Mouse (Mus musculus) liver, embryonic 11.5 days (tissue): ENCODE measurements at regions not wholly inside any gene's neighbourhood (a gene's known extent, or its start where the extent isn't known, plus 50 kb on each side); places are given as distances from the start of the nearest gene placed in this dataset.

Experiments
- ATAC-seq: fragments of 200-750 bp; cut with Nextera tagmentation; replicated peaks from 2 replicates; pipeline ENCODE4 v1.8.0; 2017; ENCODE audit warnings: moderate number of reproducible peaks, mild to moderate bottlenecking, moderate TSS enrichment, moderate library complexity; ENCODE audit not compliant: low FRiP score
- DNase-seq: peaks from one replicate; pipeline ENCODE4 v3.0.0-alpha.2; 2017; ENCODE audit warnings: low spot score
- H3K27ac ChIP-seq: fragments of 300-500 bp; sonication (generic); 2 replicates; pipeline ENCODE4 v1.5.1; 2014; ENCODE audit warnings: mild to moderate bottlenecking, low read depth, low read length, control low read depth
- H3K27me3 ChIP-seq: fragments of 300-500 bp; sonication (generic); replicated peaks from 2 replicates; pipeline ENCODE4 v1.6.1; 2014; ENCODE audit warnings: low read length, mixed read lengths; ENCODE audit not compliant: control insufficient read depth, insufficient read depth
- H3K36me3 ChIP-seq: fragments of 300-500 bp; sonication (generic); 2 replicates; pipeline ENCODE4 v1.6.1; 2014; ENCODE audit warnings: mild to moderate bottlenecking, low read length, moderate library complexity, mixed read lengths; ENCODE audit not compliant: control insufficient read depth, insufficient read depth
- H3K4me1 ChIP-seq: fragments of 300-500 bp; sonication (generic); replicated peaks from 2 replicates; pipeline ENCODE4 v1.6.1; 2014; ENCODE audit warnings: low read length, mixed read lengths; ENCODE audit not compliant: control insufficient read depth, insufficient read depth
- H3K4me2 ChIP-seq: fragments of 300-500 bp; sonication (generic); 2 replicates; pipeline ENCODE4 v1.6.1; 2014; ENCODE audit warnings: mild to moderate bottlenecking, control low read depth, moderate library complexity
- H3K4me3 ChIP-seq: fragments of 300-500 bp; sonication (generic); 2 replicates; pipeline ENCODE4 v1.5.1; 2014; ENCODE audit warnings: low read depth, low read length, control low read depth
- H3K9ac ChIP-seq: fragments of 300-500 bp; sonication (generic); 2 replicates; pipeline ENCODE4 v1.6.1; 2014; ENCODE audit warnings: low read depth, low read length, control low read depth
- H3K9me3 ChIP-seq: fragments of 300-500 bp; sonication (generic); 2 replicates; pipeline ENCODE4 v1.6.1; 2016; ENCODE audit warnings: low read length, inconsistent platforms, mixed read lengths; ENCODE audit not compliant: control insufficient read depth
- WGBS: fragments of 180-500 bp; shearing (Covaris S2); extraction: QIAGEN DNeasy Blood & Tissue Kit; methylation state at CpG from one replicate; pipeline ENCODE4 v1.1.7; 2014; 5-methylcytosine and 5-hydroxymethylcytosine counted together

- H3K27ac ChIP-seq: no peak overlapping the region
These were observed 53.2 kb upstream of the Ddah1 start for GRCm38 (mm10) chr3:145705317-145705716.

GRCm38 (mm10) chr3:145704054-145704453 lies 54.3 kb upstream of the Ccn1 start:
- DNase-seq: no peak
- H3K9ac ChIP-seq: no peak overlapping the region
- H3K9me3 ChIP-seq: no peaks in the 10 kb centered on the region
- 44% methylated on average over 9 of the region's 9 CpGs for WGBS
- no peaks in the 10 kb centered on the region for H3K36me3 ChIP-seq
- H3K27ac ChIP-seq: peak overlapping the region; percentile 53; the same call in 1 of the 2 replicates
- no peak for ATAC-seq
- peaks cover 2% of the 10 kb centered on the region; the same call in 1 of the 2 replicates for H3K4me1 ChIP-seq
- no peaks in the 10 kb centered on the region for H3K27me3 ChIP-seq
- no peak overlapping the region for H3K4me3 ChIP-seq
- H3K4me2 ChIP-seq: no peak overlapping the region

More at GRCm38 (mm10) chr3:145705317-145705716, 53.2 kb upstream of the Ddah1 start:
- peaks cover 2% of the 10 kb centered on the region; the same call in 1 of the 2 replicates for H3K4me1 ChIP-seq
- ATAC-seq: no peak
- H3K9ac ChIP-seq: no peak overlapping the region
- no peaks in the 10 kb centered on the region for H3K9me3 ChIP-seq
- DNase-seq: no peak
- H3K4me3 ChIP-seq: no peak overlapping the region
- H3K36me3 ChIP-seq: no peaks in the 10 kb centered on the region
- 51% methylated on average over 5 of the region's 5 CpGs for WGBS
- H3K27me3 ChIP-seq: no peaks in the 10 kb centered on the region
- H3K4me2 ChIP-seq: no peak overlapping the region

- Histone ChIP-seq H3K4me2 (no peak overlapping the region), H3K27me3 (no peaks in the 10 kb centered on the region), H3K9me3 (no peaks in the 10 kb centered on the region), H3K4me1 (peaks cover 2% of the 10 kb centered on the region; the same call in 1 of the 2 replicates), H3K36me3 (no peaks in the 10 kb centered on the region), H3K9ac (no peak overlapping the region), H3K27ac (peak overlapping the region; percentile 53), H3K4me3 (no peak overlapping the region)
- DNase-seq: no peak
- ATAC-seq: no peak
- WGBS: 31% methylated on average over 11 of the region's 11 CpGs
These were observed 53.7 kb upstream of the Ccn1 start for GRCm38 (mm10) chr3:145703411-145703924.

- Histone ChIP-seq H3K9me3 (no peaks in the 10 kb centered on the region), H3K27ac (no peak overlapping the region), H3K4me2 (no peak overlapping the region), H3K4me1 (peaks cover 2% of the 10 kb centered on the region; the same call in 1 of the 2 replicates), H3K27me3 (no peaks in the 10 kb centered on the region), H3K9ac (no peak overlapping the region), H3K36me3 (no peaks in the 10 kb centered on the region), H3K4me3 (no peak overlapping the region)
- WGBS: 73% methylated on average over 5 of the region's 5 CpGs
- ATAC-seq: no peak
- DNase-seq: no peak
These were observed 53.0 kb upstream of the Ccn1 start for GRCm38 (mm10) chr3:145702739-145703138.

GRCm38 (mm10) chr3:145701945-145702344 lies 52.2 kb upstream of the Ccn1 start:
- Histone ChIP-seq H3K27ac (no peak overlapping the region), H3K9me3 (no peaks in the 10 kb centered on the region), H3K36me3 (no peaks in the 10 kb centered on the region), H3K27me3 (no peaks in the 10 kb centered on the region), H3K4me1 (peaks cover 5% of the 10 kb centered on the region; the same call in 1 of the 2 replicates), H3K4me2 (no peak overlapping the region), H3K9ac (no peak overlapping the region), H3K4me3 (no peak overlapping the region)
- DNase-seq: no peak
- WGBS: 67% methylated on average over 6 of the region's 6 CpGs
- no peak; the same call in 1 of the 2 replicates for ATAC-seq
